Mouse (Mus musculus) midbrain, embryonic 10.5 days (tissue): Measurements from ENCODE around the gene Gm1113. TPM values are rescaled to one million over a fixed set of nuclear protein-coding genes. Genes with fewer than 3 reads are reported as not detected.

Experiments
- DNase-seq: peaks from one replicate; pipeline ENCODE4 v3.0.0-alpha.2; 2017; ENCODE audit warnings: low spot score
- H3K27ac ChIP-seq: fragments of 300-500 bp; sonication (generic); replicated peaks from 2 replicates; pipeline ENCODE4 v1.5.1; 2016; ENCODE audit warnings: mild to moderate bottlenecking
- H3K27me3 ChIP-seq: fragments of 300-500 bp; sonication (generic); 2 replicates; pipeline ENCODE4 v1.6.1; 2016; ENCODE audit warnings: low read depth, mild to moderate bottlenecking; ENCODE audit not compliant: poor library complexity, severe bottlenecking
- H3K36me3 ChIP-seq: fragments of 300-500 bp; sonication (generic); 2 replicates; pipeline ENCODE4 v1.6.1; 2016; ENCODE audit warnings: mild to moderate bottlenecking, moderate library complexity
- H3K4me1 ChIP-seq: fragments of 300-500 bp; sonication (generic); 2 replicates; pipeline ENCODE4 v1.6.1; 2016
- H3K4me3 ChIP-seq: fragments of 300-500 bp; sonication (generic); 2 replicates; pipeline ENCODE4 v1.5.1; 2016; ENCODE audit warnings: mild to moderate bottlenecking, moderate library complexity
- H3K9me3 ChIP-seq: fragments of 300-500 bp; sonication (generic); replicated peaks from 2 replicates; pipeline ENCODE4 v1.6.1; 2016; ENCODE audit warnings: mild to moderate bottlenecking
- WGBS: fragments of 180-500 bp; shearing (Covaris S2); methylation state at CpG from one replicate; pipeline ENCODE4 v1.1.7; 2016; 5-methylcytosine and 5-hydroxymethylcytosine counted together
- polyA plus RNA-seq: library from polyadenylated mRNA; unstranded; fragments of >200 nt; fragmentation: Nextera tagmentation; extraction: Ambion mirVana; gene quantifications from 2 replicates; pipeline ENCODE4 v1.2.1, GENCODE M21; 2016

The Gm1113 gene
- polyA plus RNA-seq, result not detected in 2 replicates

- Histone ChIP-seq H3K4me3 (no peak within 1 kb of the TSS), H3K36me3 (no peaks in the 10 kb centered on the region), H3K9me3 (no peaks in the 10 kb centered on the region), H3K27me3 (0 out of 2 replicates have a peak, but pooled peaks cover 3% of the 10 kb centered on the region), H3K27ac (no peak within 1 kb of the TSS), H3K4me1 (peaks cover 14% of the 10 kb centered on the region)
- 83% methylated on average over 3 of the region's 3 CpGs for WGBS
- no peak for DNase-seq
These were observed at the start of gene Gm1113 for GRCm38 (mm10) chr9:35518169-35518568. TSS of gene Gm1113 (minus strand) at chr9:35518269.

GRCm38 (mm10) chr9:35564536-35565240 lies 46.6 kb upstream of the Gm1113 start:
- Histone ChIP-seq H3K27me3 (no peaks in the 10 kb centered on the region), H3K4me3 (no peak overlapping the region), H3K27ac (no peak overlapping the region), H3K9me3 (no peaks in the 10 kb centered on the region), H3K36me3 (peaks cover 77% of the 10 kb centered on the region), H3K4me1 (peaks cover 23% of the 10 kb centered on the region)
- 90% methylated on average over 5 of the region's 5 CpGs for WGBS
- no peak for DNase-seq

- DNase-seq, result no peak
- WGBS, result 88% methylated on average over 6 of the region's 6 CpGs
- no peak overlapping the region for H3K4me3 ChIP-seq
- H3K27ac ChIP-seq, result no peak overlapping the region
- no peaks in the 10 kb centered on the region for H3K9me3 ChIP-seq
- H3K27me3 ChIP-seq, result peaks cover 14% of the 10 kb centered on the region
- peaks cover 59% of the 10 kb centered on the region for H3K36me3 ChIP-seq
- H3K4me1 ChIP-seq, result peaks cover 25% of the 10 kb centered on the region
These were observed 43.5 kb upstream of the Gm1113 start for GRCm38 (mm10) chr9:35561583-35561982.

- DNase-seq, result no peak
- no peak overlapping the region for H3K4me3 ChIP-seq
- H3K27ac ChIP-seq, result no peak overlapping the region
- H3K9me3 ChIP-seq, result no peaks in the 10 kb centered on the region
- H3K4me1 ChIP-seq, result peaks cover 25% of the 10 kb centered on the region
- 96% methylated on average over 11 of the region's 11 CpGs for WGBS
- peaks cover 19% of the 10 kb centered on the region for H3K27me3 ChIP-seq
- H3K36me3 ChIP-seq, result peaks cover 53% of the 10 kb centered on the region
These were observed 43.0 kb upstream of the Gm1113 start for GRCm38 (mm10) chr9:35561076-35561475.

- peaks cover 35% of the 10 kb centered on the region for H3K36me3 ChIP-seq
- peak; percentile 92 for DNase-seq
- WGBS, result 2% methylated on average over 31 of the region's 31 CpGs
- peaks cover 27% of the 10 kb centered on the region for H3K27me3 ChIP-seq
- H3K4me3 ChIP-seq, result peak overlapping the region; percentile 67
- H3K27ac ChIP-seq, result peak overlapping the region; percentile 83
- peaks cover 25% of the 10 kb centered on the region for H3K4me1 ChIP-seq
- no peaks in the 10 kb centered on the region for H3K9me3 ChIP-seq
These were observed 41.2 kb upstream of the Gm1113 start for GRCm38 (mm10) chr9:35559009-35559890.

GRCm38 (mm10) chr9:35558257-35559008 lies 40.4 kb upstream of the Gm1113 start, which contains the start of the genes Ddx25 and Pus3:
TSS of gene Ddx25 (minus strand) at chr9:35558528.
TSS of gene Pus3 (plus strand) at chr9:35558595.
- Histone ChIP-seq H3K4me1 (peaks cover 25% of the 10 kb centered on the region), H3K27ac (peak within 1 kb of the TSS; percentile 87), H3K9me3 (no peaks in the 10 kb centered on the region), H3K27me3 (peaks cover 27% of the 10 kb centered on the region), H3K36me3 (peaks cover 27% of the 10 kb centered on the region), H3K4me3 (peak within 1 kb of the TSS; percentile 67)
- DNase-seq, result peak; percentile 79
- whole genome bisulfite sequencing, result under 1% methylated on average over 59 of the region's 59 CpGs

- WGBS, result 79% methylated on average over 12 of the region's 12 CpGs
- Histone ChIP-seq H3K9me3 (no peaks in the 10 kb centered on the region), H3K36me3 (peaks cover 9% of the 10 kb centered on the region), H3K27me3 (peaks cover 27% of the 10 kb centered on the region), H3K4me1 (peaks cover 25% of the 10 kb centered on the region), H3K4me3 (no peak overlapping the region), H3K27ac (no peak overlapping the region)
- peak; percentile 4 for DNase-seq
These were observed 38.5 kb upstream of the Gm1113 start for GRCm38 (mm10) chr9:35556494-35557102.

- no peaks in the 10 kb centered on the region for H3K27me3 ChIP-seq
- 93% methylated on average over 9 of the region's 9 CpGs for WGBS
- no peak overlapping the region for H3K4me3 ChIP-seq
- H3K27ac ChIP-seq, result no peak overlapping the region
- no peaks in the 10 kb centered on the region for H3K9me3 ChIP-seq
- H3K4me1 ChIP-seq, result no peaks in the 10 kb centered on the region
- no peak for DNase-seq
- 0 out of 2 replicates have a peak, but pooled peaks cover 9% of the 10 kb centered on the region for H3K36me3 ChIP-seq
These were observed 30.4 kb upstream of the Gm1113 start for GRCm38 (mm10) chr9:35548455-35548854.

- Histone ChIP-seq H3K36me3 (0 out of 2 replicates have a peak, but pooled peaks cover 9% of the 10 kb centered on the region), H3K4me3 (no peak overlapping the region), H3K27ac (no peak overlapping the region), H3K9me3 (no peaks in the 10 kb centered on the region), H3K27me3 (no peaks in the 10 kb centered on the region), H3K4me1 (no peaks in the 10 kb centered on the region)
- DNase-seq, result no peak
- 87% methylated on average over 9 of the region's 9 CpGs for WGBS
These were observed 28.7 kb upstream of the Gm1113 start for GRCm38 (mm10) chr9:35546745-35547144.

GRCm38 (mm10) chr9:35545704-35546103 lies 27.6 kb upstream of the Gm1113 start:
- Histone ChIP-seq H3K4me3 (no peak overlapping the region), H3K27ac (no peak overlapping the region), H3K9me3 (no peaks in the 10 kb centered on the region), H3K27me3 (no peaks in the 10 kb centered on the region), H3K36me3 (0 out of 2 replicates have a peak, but pooled peaks cover 9% of the 10 kb centered on the region), H3K4me1 (no peaks in the 10 kb centered on the region)
- DNase-seq, result no peak
- WGBS, result 76% methylated on average over 12 of the region's 12 CpGs

GRCm38 (mm10) chr9:35544666-35545065 lies 26.6 kb upstream of the Gm1113 start:
- Histone ChIP-seq H3K36me3 (0 out of 2 replicates have a peak, but pooled peaks cover 9% of the 10 kb centered on the region), H3K9me3 (no peaks in the 10 kb centered on the region), H3K27me3 (no peaks in the 10 kb centered on the region), H3K4me3 (no peak overlapping the region), H3K4me1 (no peaks in the 10 kb centered on the region), H3K27ac (no peak overlapping the region)
- DNase-seq, result no peak
- WGBS, result 89% methylated on average over 2 of the region's 2 CpGs
